Mouse (Mus musculus) spleen, adult 18-20 months (tissue): Measurements from ENCODE around the gene Gm9837.

ENCODE experiments used
- DNase-seq, 2 experiments: peaks; one replicate each; pipeline ENCODE4 v3.0.0; 2022; ENCODE audit warnings: mixed read lengths in 2 of 2

Gene Gm9837

GRCm38 (mm10) chr11:53425251-53425650 lies 45.0 kb downstream of the Gm9837 start:
- DNase-seq, result no peak

DNA sequence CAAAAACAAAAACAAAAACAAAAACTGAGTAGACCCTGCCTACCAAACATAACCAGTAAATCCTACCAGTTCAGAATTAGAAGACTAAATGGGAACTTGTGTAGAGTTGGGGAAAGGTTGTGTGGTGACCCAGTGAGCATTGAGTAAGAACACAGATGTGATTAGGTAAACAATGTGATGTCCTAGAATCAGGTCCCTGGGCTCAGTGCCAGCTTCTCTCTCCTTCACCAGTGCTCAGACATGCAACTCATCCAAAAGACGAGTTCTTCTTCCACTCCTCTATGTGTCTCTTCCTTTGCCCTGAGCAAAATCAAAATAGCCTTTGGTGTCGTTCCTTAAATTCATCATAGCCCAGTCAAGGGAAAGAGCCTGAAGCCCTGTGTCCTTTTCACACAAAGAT lies 45.5 kb downstream of the Gm9837 start:
- no peak for DNase-seq

DNA sequence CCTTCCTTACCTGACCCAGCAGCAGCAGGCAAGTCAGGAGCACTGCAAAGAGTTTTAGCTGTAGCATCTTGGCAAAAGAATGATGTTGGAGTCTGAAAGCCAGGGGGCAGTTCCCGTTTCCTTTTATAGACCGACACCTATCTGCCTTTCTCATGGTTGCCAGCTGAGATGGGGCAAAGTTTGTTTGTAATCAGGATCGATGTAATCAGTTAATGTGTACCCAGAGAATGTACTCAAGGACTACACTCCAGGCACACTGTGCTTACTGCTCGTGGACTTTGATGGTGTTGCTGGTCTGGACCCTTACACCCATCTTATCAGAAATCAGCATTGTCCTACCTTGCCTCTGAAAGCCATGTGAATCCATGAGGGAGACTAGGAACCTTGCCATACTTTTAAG lies 47.2 kb downstream of the Gm9837 start, which contains the start of gene Leap2:
Gene Leap2, minus strand, starts transcription at position 135 of the 400 bp plus-strand sequence.
- no peak for DNase-seq
